Mouse (Mus musculus) neural tube, embryonic 13.5 days (tissue): Measurements from ENCODE around the gene Lim2. TPM values are rescaled to one million over a fixed set of nuclear protein-coding genes. Genes with fewer than 3 reads are reported as not detected.
A peak's percentile ranks its signal among the peaks of the same experiment; 100 is the strongest.

Experiments used
- ATAC-seq: fragments of 200-750 bp; cut with Nextera tagmentation; 2 replicates; pipeline ENCODE4 v1.8.0; 2017; ENCODE audit warnings: low read depth, mild to moderate bottlenecking, moderate TSS enrichment, moderate library complexity
- H3K27ac ChIP-seq: fragments of 300-500 bp; sonication (generic); replicated peaks from 2 replicates; pipeline ENCODE4 v1.5.1; 2015; ENCODE audit warnings: moderate library complexity, mild to moderate bottlenecking, inconsistent platforms
- H3K27me3 ChIP-seq: fragments of 300-500 bp; sonication (generic); 2 replicates; pipeline ENCODE4 v1.6.1; 2015; ENCODE audit warnings: mild to moderate bottlenecking, inconsistent platforms
- H3K36me3 ChIP-seq: fragments of 300-500 bp; sonication (generic); 2 replicates; pipeline ENCODE4 v1.6.1; 2015; ENCODE audit warnings: mild to moderate bottlenecking, inconsistent platforms
- H3K4me1 ChIP-seq: fragments of 300-500 bp; sonication (generic); replicated peaks from 2 replicates; pipeline ENCODE4 v1.6.1; 2015; ENCODE audit warnings: inconsistent platforms
- H3K4me2 ChIP-seq: fragments of 300-500 bp; sonication (generic); 2 replicates; pipeline ENCODE4 v1.6.1; 2015; ENCODE audit warnings: inconsistent platforms, mild to moderate bottlenecking, moderate library complexity
- H3K4me3 ChIP-seq: fragments of 300-500 bp; sonication (generic); 2 replicates; pipeline ENCODE4 v1.5.1; 2015; ENCODE audit warnings: mild to moderate bottlenecking, inconsistent platforms
- H3K9ac ChIP-seq: fragments of 300-500 bp; sonication (generic); 2 replicates; pipeline ENCODE4 v1.6.1; 2015; ENCODE audit warnings: moderate library complexity, mild to moderate bottlenecking, inconsistent platforms
- H3K9me3 ChIP-seq: fragments of 300-500 bp; sonication (generic); 2 replicates; pipeline ENCODE4 v1.6.1; 2016; ENCODE audit warnings: inconsistent platforms
- WGBS: fragments of 180-500 bp; shearing (Covaris S2); methylation state at CpG from one replicate; pipeline ENCODE4 v1.1.7; 2015; 5-methylcytosine and 5-hydroxymethylcytosine counted together
- polyA plus RNA-seq: library from polyadenylated mRNA; unstranded; fragments of >200 nt; fragmentation: Nextera tagmentation; extraction: Ambion mirVana; gene quantifications from 2 replicates; pipeline ENCODE4 v1.2.1, GENCODE M21; 2015

Gene Lim2
- polyA plus RNA-seq, 1 experiment from 2014 or later: not detected

- Histone ChIP-seq H3K4me3 (no peak overlapping the region), H3K9me3 (no peaks in the 10 kb centered on the region), H3K4me1 (no peaks in the 10 kb centered on the region), H3K9ac (no peak overlapping the region), H3K27me3 (no peaks in the 10 kb centered on the region), H3K27ac (no peak overlapping the region), H3K36me3 (no peaks in the 10 kb centered on the region), H3K4me2 (no peak overlapping the region)
- 66% methylated on average over 4 of the region's 4 CpGs for WGBS
- no peak for ATAC-seq
These were observed 2.0 kb downstream of the Lim2 start for GRCm38 (mm10) chr7:43429500-43429899.

GRCm38 (mm10) chr7:43432891-43433290, 5.4 kb downstream of the Lim2 start:
- 83% methylated on average over 4 of the region's 4 CpGs for WGBS
- Histone ChIP-seq H3K4me1 (no peaks in the 10 kb centered on the region), H3K36me3 (no peaks in the 10 kb centered on the region), H3K27ac (no peak overlapping the region), H3K9me3 (no peaks in the 10 kb centered on the region), H3K4me2 (no peak overlapping the region), H3K4me3 (no peak overlapping the region), H3K27me3 (no peaks in the 10 kb centered on the region), H3K9ac (no peak overlapping the region)
- no peak for ATAC-seq

GRCm38 (mm10) chr7:43434676-43435075, 7.2 kb downstream of the Lim2 start:
- H3K4me3 ChIP-seq: no peak overlapping the region
- no peak for ATAC-seq
- peaks cover 5% of the 10 kb centered on the region; the same call in 1 of the 2 replicates for H3K27me3 ChIP-seq
- 75% methylated on average over 5 of the region's 5 CpGs for WGBS
- H3K9ac ChIP-seq: no peak overlapping the region
- no peak overlapping the region for H3K4me2 ChIP-seq
- no peak overlapping the region for H3K27ac ChIP-seq
- H3K9me3 ChIP-seq: no peaks in the 10 kb centered on the region
- H3K4me1 ChIP-seq: no peaks in the 10 kb centered on the region
- no peaks in the 10 kb centered on the region for H3K36me3 ChIP-seq

- Histone ChIP-seq H3K36me3 (no peaks in the 10 kb centered on the region), H3K4me2 (no peak within 1 kb of the TSS), H3K4me3 (no peak within 1 kb of the TSS), H3K4me1 (no peaks in the 10 kb centered on the region), H3K27ac (no peak within 1 kb of the TSS), H3K27me3 (peaks cover 10% of the 10 kb centered on the region), H3K9me3 (no peaks in the 10 kb centered on the region), H3K9ac (no peak within 1 kb of the TSS)
- no peak for ATAC-seq
- WGBS: 77% methylated on average over 10 of the region's 10 CpGs
These were observed 9.1 kb downstream of the Lim2 start, which contains the start of gene Nkg7 for GRCm38 (mm10) chr7:43436341-43437255. Nkg7 (plus strand) TSS chr7:43437073.

- Histone ChIP-seq H3K4me3 (no peak overlapping the region), H3K4me2 (no peak overlapping the region), H3K36me3 (no peaks in the 10 kb centered on the region), H3K4me1 (peaks cover 11% of the 10 kb centered on the region), H3K9me3 (no peaks in the 10 kb centered on the region), H3K27me3 (peaks cover 10% of the 10 kb centered on the region), H3K27ac (no peak overlapping the region), H3K9ac (no peak overlapping the region)
- WGBS: 77% methylated on average over 4 of the region's 4 CpGs
- no peak for ATAC-seq
These were observed 11.1 kb downstream of the Lim2 start for GRCm38 (mm10) chr7:43438611-43439010.

GRCm38 (mm10) chr7:43440482-43440881, 13.0 kb downstream of the Lim2 start, which contains the start of gene Cldnd2:
Cldnd2 (plus strand) TSS chr7:43440782.
- 83% methylated on average over 6 of the region's 6 CpGs for WGBS
- no peaks in the 10 kb centered on the region for H3K36me3 ChIP-seq
- no peak within 1 kb of the TSS for H3K27ac ChIP-seq
- H3K27me3 ChIP-seq: peaks cover 10% of the 10 kb centered on the region
- no peak for ATAC-seq
- peaks cover 22% of the 10 kb centered on the region for H3K4me1 ChIP-seq
- H3K9ac ChIP-seq: no peak within 1 kb of the TSS
- H3K4me3 ChIP-seq: no peak within 1 kb of the TSS
- H3K4me2 ChIP-seq: no peak within 1 kb of the TSS
- no peaks in the 10 kb centered on the region for H3K9me3 ChIP-seq

- no peak for ATAC-seq
- Histone ChIP-seq H3K4me3 (no peak overlapping the region), H3K4me1 (peaks cover 22% of the 10 kb centered on the region), H3K9ac (no peak overlapping the region), H3K36me3 (no peaks in the 10 kb centered on the region), H3K4me2 (no peak overlapping the region), H3K27me3 (peaks cover 10% of the 10 kb centered on the region), H3K9me3 (no peaks in the 10 kb centered on the region), H3K27ac (no peak overlapping the region)
- 88% methylated on average over 3 of the region's 3 CpGs for WGBS
These were observed 13.6 kb downstream of the Lim2 start for GRCm38 (mm10) chr7:43441071-43441470.

- peaks cover 10% of the 10 kb centered on the region for H3K27me3 ChIP-seq
- 16% methylated on average over 9 of the region's 9 CpGs for WGBS
- peak overlapping the region; percentile 70 for H3K4me2 ChIP-seq
- peak overlapping the region; percentile 74 for H3K9ac ChIP-seq
- peaks cover 22% of the 10 kb centered on the region for H3K4me1 ChIP-seq
- ATAC-seq: no peak; the same call in 1 of the 2 replicates
- H3K4me3 ChIP-seq: peak overlapping the region; percentile 55
- H3K27ac ChIP-seq: peak overlapping the region; percentile 94
- no peaks in the 10 kb centered on the region for H3K9me3 ChIP-seq
- no peaks in the 10 kb centered on the region for H3K36me3 ChIP-seq
These were observed 15.2 kb downstream of the Lim2 start for GRCm38 (mm10) chr7:43442684-43443083.

GRCm38 (mm10) chr7:43443126-43443916, 15.9 kb downstream of the Lim2 start:
- Histone ChIP-seq H3K4me2 (peak overlapping the region; percentile 70), H3K27ac (peak overlapping the region; percentile 94), H3K9me3 (no peaks in the 10 kb centered on the region), H3K36me3 (no peaks in the 10 kb centered on the region), H3K4me3 (peak overlapping the region; percentile 55), H3K4me1 (peaks cover 22% of the 10 kb centered on the region), H3K9ac (peak overlapping the region; percentile 74), H3K27me3 (peaks cover 10% of the 10 kb centered on the region)
- ATAC-seq: peak; percentile 90
- WGBS: 1% methylated on average over 36 of the region's 36 CpGs

- Histone ChIP-seq H3K27ac (peak within 1 kb of the TSS; percentile 94), H3K9me3 (no peaks in the 10 kb centered on the region), H3K27me3 (peaks cover 10% of the 10 kb centered on the region; the same call in 1 of the 2 replicates), H3K36me3 (no peaks in the 10 kb centered on the region), H3K9ac (peak within 1 kb of the TSS; percentile 74), H3K4me3 (peak within 1 kb of the TSS; percentile 55), H3K4me1 (peaks cover 22% of the 10 kb centered on the region), H3K4me2 (peak within 1 kb of the TSS; percentile 70)
- peak; percentile 97 for ATAC-seq
- WGBS: under 1% methylated on average over 27 of the region's 27 CpGs
These were observed 16.4 kb downstream of the Lim2 start, which contains the start of the genes Etfb and Gm45233 for GRCm38 (mm10) chr7:43443917-43444293. Etfb (plus strand) TSS chr7:43444083. Gm45233 (plus strand) TSS chr7:43444128.

- Histone ChIP-seq H3K4me2 (no peak overlapping the region), H3K27ac (no peak overlapping the region), H3K27me3 (no peaks in the 10 kb centered on the region), H3K9me3 (no peaks in the 10 kb centered on the region), H3K36me3 (peaks cover 6% of the 10 kb centered on the region), H3K9ac (no peak overlapping the region), H3K4me1 (peaks cover 16% of the 10 kb centered on the region), H3K4me3 (no peak overlapping the region)
- WGBS: 89% methylated on average over 4 of the region's 4 CpGs
- no peak for ATAC-seq
These were observed 20.3 kb downstream of the Lim2 start for GRCm38 (mm10) chr7:43447801-43448200.

GRCm38 (mm10) chr7:43448246-43448645, 20.8 kb downstream of the Lim2 start:
- Histone ChIP-seq H3K4me1 (peaks cover 11% of the 10 kb centered on the region), H3K9me3 (no peaks in the 10 kb centered on the region), H3K27me3 (no peaks in the 10 kb centered on the region), H3K9ac (no peak overlapping the region), H3K27ac (no peak overlapping the region), H3K4me3 (no peak overlapping the region), H3K4me2 (no peak overlapping the region), H3K36me3 (peaks cover 10% of the 10 kb centered on the region)
- no peak for ATAC-seq
- 82% methylated on average over 3 of the region's 3 CpGs for WGBS
